Mouse (Mus musculus) cerebellum, adult 2 months (tissue): ENCODE results near the gene Timm23. TPM values are rescaled to one million over a fixed set of nuclear protein-coding genes. Genes with fewer than 3 reads are reported as not detected.
"Not testable (repeated sequence)": the region's sequence is repeated elsewhere in the genome, so short reads cannot be mapped to it uniquely, and the experiment has no call there.

Source experiments
- DNase-seq, 2 experiments: peaks; one replicate each; pipeline ENCODE4 v3.0.0; 2021
- H3K27ac ChIP-seq: fragments of 200-500 bp; 2 replicates; pipeline ENCODE4 v1.5.1; 2012; ENCODE audit warnings: low read length, control low read depth, inconsistent platforms; ENCODE audit not compliant: insufficient read depth
- H3K27me3 ChIP-seq: fragments of 200-500 bp; 2 replicates; pipeline ENCODE4 v1.6.1; 2012; ENCODE audit warnings: inconsistent platforms, mild to moderate bottlenecking, low read length, moderate library complexity; ENCODE audit not compliant: control insufficient read depth, insufficient read depth
- H3K4me1 ChIP-seq: fragments of 200-500 bp; 2 replicates; pipeline ENCODE4 v1.6.1; 2011; ENCODE audit warnings: low read length; ENCODE audit not compliant: control insufficient read depth, insufficient read depth
- H3K4me3 ChIP-seq: fragments of 200-500 bp; replicated peaks from 2 replicates; pipeline ENCODE3; 2011; ENCODE audit warnings: mild to moderate bottlenecking, low read depth, low read length, control low read depth; ENCODE audit not compliant: insufficient read depth
- CTCF ChIP-seq: fragments of 200-500 bp; IDR thresholded peaks from 2 replicates; pipeline ENCODE4 v1.5.1; 2011; ENCODE audit warnings: low read depth, mild to moderate bottlenecking, control low read depth, low read length, moderate library complexity, borderline replicate concordance; ENCODE audit not compliant: insufficient read depth
- POLR2A ChIP-seq: fragments of 200-500 bp; IDR thresholded peaks from 2 replicates; pipeline ENCODE4 v1.6.1; 2011; ENCODE audit warnings: low read length, control low read depth, borderline replicate concordance; ENCODE audit not compliant: insufficient read depth
- WGBS: fragments of 180-500 bp; shearing (Covaris S2); methylation state at CpG from one replicate; pipeline ENCODE4 v1.1.7; 2018; 5-methylcytosine and 5-hydroxymethylcytosine counted together
- polyA plus RNA-seq: library from polyadenylated mRNA; depleted of rRNA; stranded (reverse); fragments of >200 nt; gene quantifications from 2 replicates; pipeline ENCODE4 v1.2.3, GENCODE M21; 2012; rRNA removed

Timm23 gene
- polyA plus RNA-seq, 1 experiment, result 182 TPM

DNA sequence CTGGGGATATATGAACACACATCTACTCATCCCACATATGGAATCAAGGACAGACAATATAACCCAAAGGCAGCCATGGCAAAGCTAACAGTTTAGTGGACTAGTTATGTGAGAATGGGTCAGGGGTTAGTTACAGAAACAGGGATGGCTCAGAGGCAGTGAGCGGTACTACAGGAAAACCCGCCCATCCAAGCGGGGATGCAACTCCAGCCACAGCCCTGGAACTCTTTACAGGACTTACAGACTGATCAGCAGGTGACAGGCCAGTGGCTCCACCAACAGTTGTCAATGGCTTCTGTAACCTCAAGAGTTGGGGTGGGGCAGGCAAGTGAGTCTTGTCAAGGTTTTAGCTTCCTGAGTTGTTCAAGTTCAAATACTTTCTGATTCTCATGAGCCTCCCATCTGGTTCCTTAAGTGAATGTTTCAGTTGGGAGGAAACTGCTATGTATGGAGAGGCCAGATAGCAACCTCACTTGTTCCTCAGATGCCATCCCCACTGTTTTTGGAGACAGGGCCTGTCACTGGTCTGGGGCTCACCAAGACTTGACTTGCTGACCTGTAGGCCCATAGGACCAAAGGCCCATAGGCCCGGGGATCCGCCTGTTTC is 61.2 kb downstream of the Timm23 start:
- DNase-seq, result no peak
- Histone ChIP-seq H3K4me3 (no peak overlapping the region), H3K4me1 (no peaks in the 10 kb centered on the region), H3K27ac (no peak overlapping the region), H3K27me3 (no peaks in the 10 kb centered on the region)
- no peak for TF ChIP-seq CTCF
- TF ChIP-seq POLR2A, result no peak
- 73% methylated on average over 5 of the region's 5 CpGs for WGBS

DNA sequence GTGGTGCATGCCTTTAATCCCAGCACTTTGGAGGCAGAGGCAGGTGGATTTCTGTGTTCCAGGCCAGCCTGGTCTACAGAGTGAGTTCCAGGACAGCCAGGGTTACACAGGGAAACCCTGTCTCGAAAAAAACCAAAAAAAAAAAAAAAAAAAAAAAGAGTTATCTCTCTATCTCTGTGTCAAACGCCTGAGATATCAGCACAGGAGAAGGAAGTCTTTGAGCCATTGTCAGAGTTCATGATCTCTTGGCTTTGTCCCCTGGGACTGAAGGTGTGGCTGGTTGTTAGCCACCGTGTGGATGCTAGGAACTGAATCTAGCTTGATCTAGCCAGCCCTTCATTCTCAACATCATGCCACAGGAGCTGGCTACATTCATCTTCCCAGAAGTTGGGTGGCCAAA is 65.2 kb downstream of the Timm23 start:
- H3K27me3 ChIP-seq, H3K4me1 ChIP-seq, H3K4me3 ChIP-seq, DNase-seq, H3K27ac ChIP-seq: not testable (repeated sequence)
- WGBS, result 53% methylated on average over 3 of the region's 3 CpGs

DNA sequence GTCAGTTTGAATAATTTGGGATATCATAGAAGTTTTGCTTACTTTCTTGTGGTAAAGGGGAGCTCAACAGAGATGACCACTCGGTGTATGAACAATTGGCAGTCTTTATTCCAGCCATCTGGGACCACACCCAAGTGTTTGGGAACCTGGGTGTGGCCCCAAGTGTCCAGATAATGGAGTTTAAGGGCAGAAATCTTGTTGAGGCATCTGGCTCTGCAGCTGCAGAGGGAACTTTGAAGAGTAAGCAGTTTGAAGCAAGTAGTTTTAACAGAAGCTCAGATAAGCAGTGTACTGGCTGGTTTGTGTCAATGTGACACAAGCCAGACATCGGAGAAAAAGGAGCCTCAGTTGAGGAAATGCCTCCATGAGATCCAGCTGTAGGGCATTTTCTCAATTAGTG is 67.4 kb downstream of the Timm23 start:
- 65% methylated on average over 2 of the region's 2 CpGs for WGBS
- no peak for DNase-seq
- TF ChIP-seq CTCF (no peak), POLR2A (no peak)

DNA sequence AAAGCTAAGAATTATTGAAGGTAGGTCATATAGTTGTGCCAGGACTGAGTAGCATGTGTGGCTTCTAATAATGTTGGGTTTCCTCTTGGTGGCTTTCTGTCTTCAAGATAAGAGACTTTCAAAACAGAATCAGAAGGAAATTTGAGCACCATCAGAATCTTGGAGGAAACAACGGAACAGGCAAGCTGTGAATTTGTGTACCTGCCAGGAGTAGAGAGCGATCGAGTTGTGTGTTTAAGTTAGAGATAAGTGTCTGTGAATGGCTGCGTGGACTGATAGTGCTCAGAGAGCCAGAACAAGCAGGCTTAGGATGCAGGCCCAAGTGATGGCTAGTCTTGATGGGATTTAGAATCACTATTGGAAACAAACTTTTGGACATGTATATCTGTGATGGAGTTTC is 69.9 kb downstream of the Timm23 start:
- Histone ChIP-seq H3K27ac (no peak overlapping the region), H3K4me1 (no peaks in the 10 kb centered on the region), H3K27me3 (no peaks in the 10 kb centered on the region), H3K4me3 (no peak overlapping the region)
- WGBS, result 84% methylated on average over 4 of the region's 4 CpGs
- no peak for TF ChIP-seq POLR2A
- TF ChIP-seq CTCF, result no peak
- DNase-seq, result no peak

More for the DNA sequence above, 67.4 kb downstream of the Timm23 start:
- H3K27ac ChIP-seq, result no peak overlapping the region
- no peaks in the 10 kb centered on the region for H3K27me3 ChIP-seq
- no peaks in the 10 kb centered on the region for H3K4me1 ChIP-seq
- no peak overlapping the region for H3K4me3 ChIP-seq

Other genes starting within 250 kb of the Timm23 start
- 14.5 and 16.7 TPM in 2 replicates for gene Galnt15, start 172.9 kb downstream of the Timm23 start, polyA plus RNA-seq
- 25.3 and 31.5 TPM in 2 replicates for gene Oxnad1, start 116.5 kb downstream of the Timm23 start, polyA plus RNA-seq
- 54.6 and 58.3 TPM in 2 replicates for gene Dph3, start 116.2 kb downstream of the Timm23 start, polyA plus RNA-seq
- not detected in 2 replicates for gene Msmb, start 59.9 kb downstream of the Timm23 start, polyA plus RNA-seq
- 69.7 and 78.5 TPM in 2 replicates for gene Ncoa4, start 42.0 kb downstream of the Timm23 start, polyA plus RNA-seq
- 16.1 and 16.5 TPM in 2 replicates for gene Parg, start 51 bp upstream of the Timm23 start, polyA plus RNA-seq
- gene Ogdhl, start 120.1 kb upstream of the Timm23 start, polyA plus RNA-seq, result 91.2 and 94.7 TPM in 2 replicates
- 0.52 and 0.71 TPM in 2 replicates for gene 1700024G13Rik, start 186.5 kb upstream of the Timm23 start, polyA plus RNA-seq